Mouse (Mus musculus) CH12.LX (cell line): ENCODE results near the gene Arnt. TPM values are rescaled to one million over a fixed set of nuclear protein-coding genes. Genes with fewer than 3 reads are reported as not detected.

Experiments
- DNase-seq: peaks from one replicate; pipeline ENCODE4 v3.0.0-alpha.2; 2013; ENCODE audit errors: extremely low read depth
- H3K27ac ChIP-seq: 2 replicates; pipeline ENCODE4 v1.5.1; 2012; ENCODE audit warnings: low read depth, mild to moderate bottlenecking, control low read depth, moderate library complexity; ENCODE audit not compliant: insufficient read depth
- H3K27me3 ChIP-seq: replicated peaks from 2 replicates; pipeline ENCODE3; 2012; ENCODE audit warnings: inconsistent platforms
- H3K36me3 ChIP-seq, 2 experiments: replicated peaks in 1 of 2; 2 replicates each; pipeline versions ENCODE3 to v1.6.1; 2012; ENCODE audit warnings: inconsistent platforms in 1 of 2, low read length in 1 of 2, mild to moderate bottlenecking in 1 of 2, mixed read lengths in 1 of 2, moderate library complexity in 1 of 2; ENCODE audit not compliant: control insufficient read depth in 1 of 2, insufficient read depth in 1 of 2
- H3K4me1 ChIP-seq, 2 experiments: 2 replicates each; pipeline ENCODE4 v1.6.1; 2012; ENCODE audit warnings: inconsistent platforms in 1 of 2, moderate library complexity in 1 of 2; ENCODE audit not compliant: insufficient read depth in 2 of 2, control insufficient read depth in 1 of 2
- H3K4me2 ChIP-seq: 2 replicates; pipeline ENCODE4 v1.6.1; 2012; ENCODE audit warnings: low read depth, mild to moderate bottlenecking, control low read depth; ENCODE audit not compliant: poor library complexity, insufficient read depth, severe bottlenecking
- H3K4me3 ChIP-seq, 3 experiments: fragments of 150-350 bp in 1 of 3; sonication (generic) in 1 of 3; replicated peaks in 1 of 3; 2 replicates each; pipeline versions ENCODE3 to v1.5.1; 2011 to 2012; ENCODE audit warnings: low read depth in 2 of 3, low read length in 2 of 3, mild to moderate bottlenecking in 2 of 3, moderate library complexity in 2 of 3, control low read depth in 1 of 3, improper control_type of control experiment in 1 of 3, inconsistent platforms in 1 of 3, mixed read lengths in 1 of 3; ENCODE audit not compliant: poor library complexity in 1 of 3
- H3K79me2 ChIP-seq: replicated peaks from 2 replicates; pipeline ENCODE4 v1.6.1; 2012; ENCODE audit warnings: mild to moderate bottlenecking, moderate library complexity; ENCODE audit not compliant: control insufficient read depth, poor library complexity, insufficient read depth, severe bottlenecking; ENCODE audit errors: extremely low read depth
- H3K9ac ChIP-seq: 2 replicates; pipeline ENCODE4 v1.6.1; 2012; ENCODE audit warnings: low read depth, mild to moderate bottlenecking, control low read depth, moderate library complexity; ENCODE audit not compliant: insufficient read depth
- H3K9me3 ChIP-seq: replicated peaks from 2 replicates; pipeline ENCODE3; 2012; ENCODE audit warnings: low read length, inconsistent platforms, mixed read lengths
- BHLHE40 ChIP-seq: IDR thresholded peaks from 2 replicates; pipeline ENCODE4 v1.6.1; 2011; ENCODE audit warnings: mild to moderate bottlenecking, low read depth, low read length, improper control_type of control experiment
- CHD1 ChIP-seq: IDR thresholded peaks from 2 replicates; pipeline ENCODE4 v1.6.1; 2012; ENCODE audit warnings: low read depth, low read length, improper control_type of control experiment, inconsistent platforms
- CHD2 ChIP-seq: IDR thresholded peaks from 2 replicates; pipeline ENCODE4 v1.6.1; 2011; ENCODE audit warnings: low read length, improper control_type of control experiment
- CTCF ChIP-seq, 2 experiments: IDR thresholded peaks in 1 of 2; conservative IDR thresholded peaks in 1 of 2; 2 replicates each; pipeline ENCODE4 v1.5.1; 2011 to 2012; ENCODE audit warnings: low read depth in 2 of 2, low read length in 2 of 2, improper control_type of control experiment in 1 of 2, inconsistent platforms in 1 of 2, mild to moderate bottlenecking in 1 of 2, moderate library complexity in 1 of 2
- E2F4 ChIP-seq: IDR thresholded peaks from 2 replicates; pipeline ENCODE4 v1.6.1; 2011; ENCODE audit warnings: low read depth, low read length, improper control_type of control experiment; ENCODE audit not compliant: insufficient replicate concordance
- ELF1 ChIP-seq: IDR thresholded peaks from 2 replicates; pipeline ENCODE4 v1.6.1; 2014; ENCODE audit warnings: low read depth, mild to moderate bottlenecking, inconsistent platforms, low read length, improper control_type of control experiment
- EP300 ChIP-seq: IDR thresholded peaks from 2 replicates; pipeline ENCODE4 v1.6.1; 2011; ENCODE audit warnings: low read length, improper control_type of control experiment
- GABPA ChIP-seq: IDR thresholded peaks from 2 replicates; pipeline ENCODE4 v1.6.1; 2012; ENCODE audit warnings: low read depth, low read length, improper control_type of control experiment, inconsistent platforms; ENCODE audit not compliant: insufficient replicate concordance
- IRF4 ChIP-seq: IDR thresholded peaks from 2 replicates; pipeline ENCODE4 v1.6.1; 2014; ENCODE audit warnings: low read depth, mild to moderate bottlenecking, inconsistent platforms, low read length, improper control_type of control experiment
- JUND ChIP-seq: conservative IDR thresholded peaks from 2 replicates; pipeline ENCODE4 v1.6.1; 2011; ENCODE audit warnings: low read depth, low read length, improper control_type of control experiment
- KAT2A ChIP-seq: IDR thresholded peaks from 2 replicates; pipeline ENCODE4 v1.6.1; 2012; ENCODE audit warnings: low read length, improper control_type of control experiment, inconsistent platforms; ENCODE audit not compliant: insufficient replicate concordance
- MAFK ChIP-seq: IDR thresholded peaks from 2 replicates; pipeline ENCODE4 v1.6.1; 2011; ENCODE audit warnings: low read length, improper control_type of control experiment; ENCODE audit not compliant: insufficient replicate concordance
- MAX ChIP-seq: IDR thresholded peaks from 2 replicates; pipeline ENCODE4 v1.6.1; 2011; ENCODE audit warnings: low read length, improper control_type of control experiment
- MEF2A ChIP-seq: IDR thresholded peaks from 2 replicates; pipeline ENCODE4 v1.6.1; 2014; ENCODE audit warnings: low read depth, mild to moderate bottlenecking, inconsistent platforms, low read length, improper control_type of control experiment, borderline replicate concordance
- MXI1 ChIP-seq: IDR thresholded peaks from 2 replicates; pipeline ENCODE4 v1.6.1; 2011; ENCODE audit warnings: mild to moderate bottlenecking, low read depth, low read length, improper control_type of control experiment
- NELFE ChIP-seq: IDR thresholded peaks from 2 replicates; pipeline ENCODE4 v1.6.1; 2011; ENCODE audit warnings: low read depth, low read length, improper control_type of control experiment
- NRF1 ChIP-seq: IDR thresholded peaks from 2 replicates; pipeline ENCODE4 v1.6.1; 2014; ENCODE audit warnings: low read depth, mild to moderate bottlenecking, inconsistent platforms, low read length, improper control_type of control experiment, moderate library complexity
- PAX5 ChIP-seq: IDR thresholded peaks from 2 replicates; pipeline ENCODE4 v1.6.1; 2012; ENCODE audit warnings: low read length, inconsistent platforms, mixed read lengths
- POLR2A ChIP-seq: IDR thresholded peaks from 2 replicates; pipeline ENCODE4 v1.6.1; 2011; ENCODE audit warnings: low read depth, mild to moderate bottlenecking, improper control_type of control experiment, low read length
- POLR2AphosphoS2 ChIP-seq: IDR thresholded peaks from 2 replicates; pipeline ENCODE4 v1.6.1; 2011; ENCODE audit warnings: low read depth, low read length, improper control_type of control experiment
- RAD21 ChIP-seq: IDR thresholded peaks from 2 replicates; pipeline ENCODE4 v1.6.1; 2011; ENCODE audit warnings: low read depth, mild to moderate bottlenecking, low read length, improper control_type of control experiment, moderate library complexity
- RCOR1 ChIP-seq: conservative IDR thresholded peaks from 2 replicates; pipeline ENCODE4 v1.6.1; 2012; ENCODE audit warnings: low read depth, mild to moderate bottlenecking, inconsistent platforms, low read length, improper control_type of control experiment
- SIN3A ChIP-seq: IDR thresholded peaks from 2 replicates; pipeline ENCODE4 v1.6.1; 2012; ENCODE audit warnings: low read length, improper control_type of control experiment, inconsistent platforms
- SMC3 ChIP-seq: IDR thresholded peaks from 2 replicates; pipeline ENCODE4 v1.6.1; 2011; ENCODE audit warnings: low read depth, low read length, improper control_type of control experiment
- TBP ChIP-seq: conservative IDR thresholded peaks from 2 replicates; pipeline ENCODE4 v1.6.1; 2011; ENCODE audit warnings: low read depth, low read length, improper control_type of control experiment
- TCF12 ChIP-seq: IDR thresholded peaks from 2 replicates; pipeline ENCODE4 v1.6.1; 2014; ENCODE audit warnings: low read depth, mild to moderate bottlenecking, inconsistent platforms, low read length, improper control_type of control experiment
- UBTF ChIP-seq: IDR thresholded peaks from 2 replicates; pipeline ENCODE4 v1.6.1; 2012; ENCODE audit warnings: low read depth, mild to moderate bottlenecking, inconsistent platforms, low read length, improper control_type of control experiment, moderate library complexity
- ZC3H11A ChIP-seq: IDR thresholded peaks from 2 replicates; pipeline ENCODE4 v1.6.1; 2012; ENCODE audit warnings: low read depth, mild to moderate bottlenecking, inconsistent platforms, low read length, improper control_type of control experiment
- ZMIZ1 ChIP-seq: IDR thresholded peaks from 2 replicates; pipeline ENCODE4 v1.6.1; 2012; ENCODE audit warnings: low read depth, mild to moderate bottlenecking, inconsistent platforms, low read length, improper control_type of control experiment
- dilution Hi-C: fragments of 300-500 bp; cut with MboI; formaldehyde crosslinking; loops from 2 replicates; pipeline ENCODE4 v1.14.3; 2020; ENCODE audit warnings: low sequenced_read_pairs; ENCODE audit not compliant: extremely low pct_unique_long_range_greater_than_20kb, extremely low pct_ligation_motif_present
- in situ Hi-C: fragments of 300-500 bp; cut with MboI; formaldehyde crosslinking; loops from 3 replicates; pipeline ENCODE4 v1.14.3; 2019; ENCODE audit warnings: low sequenced_read_pairs, low pct_ligation_motif_present, low pct_unique_long_range_greater_than_20kb, mixed read lengths
- polyA plus RNA-seq: library from polyadenylated mRNA; unstranded; fragments of >175 nt; gene quantifications from 2 replicates; pipeline ENCODE4 v1.2.1, GENCODE M21; 2012; ENCODE audit warnings: low read depth; ENCODE audit not compliant: insufficient read length
- total RNA-seq, 2 experiments: library from RNA; depleted of rRNA; stranded (reverse); fragments of 300-350 nt in 1 of 2; fragments of >200 nt in 1 of 2; gene quantifications; 2 replicates each; pipeline ENCODE4 v1.2.3; 2012 to 2014

Gene Arnt
- total and polyA plus RNA-seq, 3 experiments = 12.4 to 27.7 (median 13.2) TPM

DNA sequence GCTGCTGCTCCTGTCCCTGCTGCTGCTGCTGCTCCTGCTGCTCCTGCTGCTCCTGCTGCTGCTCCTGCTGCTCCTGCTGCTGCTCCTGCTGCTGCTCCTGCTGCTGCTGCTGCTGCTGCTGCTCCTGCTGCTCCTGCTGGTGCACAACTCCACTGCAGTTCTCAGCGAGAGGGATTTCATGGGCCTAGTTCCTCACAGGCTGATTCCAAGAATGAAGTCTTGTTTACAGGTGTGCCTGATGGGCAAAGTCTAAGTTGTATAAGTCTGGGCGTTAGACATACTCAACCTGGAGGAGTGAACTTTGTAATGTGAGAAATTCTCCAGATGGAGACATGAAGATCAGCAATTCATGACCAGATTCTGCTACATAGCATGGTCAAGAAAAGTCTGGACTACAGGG lies 90.5 kb downstream of the Arnt start:
- Histone ChIP-seq H3K27ac (no peak overlapping the region), H3K4me1 (peaks cover 28 to 62% of the 10 kb centered on the region in 2 experiments), H3K27me3 (no peaks in the 10 kb centered on the region), H3K9me3 (no peaks in the 10 kb centered on the region), H3K79me2 (peaks cover 22% of the 10 kb centered on the region), H3K4me3 (no peak overlapping the region), H3K9ac (no peak overlapping the region), H3K4me2 (no peak overlapping the region), H3K36me3 (peaks cover 2 to 9% of the 10 kb centered on the region in 2 experiments)
- DNase-seq = no peak
- dilution Hi-C loops = no loop called here
- in situ Hi-C loops = loop anchor here (5.0 to 25.0 kb wide), 2 partner anchors 48 to 238 kb away; partner anchors contain the start of gene Tars2
- TF ChIP-seq IRF4 (no peak), UBTF (no peak), SMC3 (no peak), BHLHE40 (no peak), KAT2A (no peak), ZC3H11A (no peak), POLR2A (no peak), CHD2 (no peak), NELFE (no peak), GABPA (no peak), MAX (no peak), TCF12 (no peak), MAFK (no peak), ELF1 (no peak), MEF2A (no peak), NRF1 (no peak), RCOR1 (no peak), POLR2AphosphoS2 (no peak), E2F4 (no peak)

- Histone ChIP-seq H3K79me2 (peaks cover 23% of the 10 kb centered on the region), H3K4me3 (no peak overlapping the region), H3K4me1 (peaks cover 29 to 57% of the 10 kb centered on the region in 2 experiments), H3K27me3 (no peaks in the 10 kb centered on the region), H3K9me3 (peaks cover 1% of the 10 kb centered on the region), H3K4me2 (peak overlapping the region; percentile 33), H3K27ac (no peak overlapping the region), H3K36me3 (peaks cover 8 to 15% of the 10 kb centered on the region in 2 experiments)
- dilution Hi-C loops = no loop called here
- DNase-seq = no peak
- TF ChIP-seq CHD2 (no peak), TBP (no peak), MAFK (no peak), NELFE (no peak), POLR2A (no peak), MAX (no peak), RAD21 (no peak), CHD1 (no peak), MXI1 (no peak), PAX5 (no peak), ZC3H11A (no peak), GABPA (no peak), TCF12 (no peak), ZMIZ1 (no peak), SIN3A (no peak), RCOR1 (no peak), NRF1 (no peak), JUND (no peak), CTCF (conservative IDR thresholded peaks at IDR 0.05 in 1 of 2, IDR thresholded peaks at IDR 0.05 in 1 of 2; ENCODE audit: low read depth in 2 of 2, low read length in 2 of 2) (no peak), EP300 (no peak)
- TF ChIP-seq, all 38 proteins: peak for 0
- in situ Hi-C loops = no loop called here
- H3K9ac ChIP-seq = no peak overlapping the region
These were observed 91.9 kb downstream of the Arnt start for GRCm38 (mm10) chr3:95526111-95526510.
